Mouse (Mus musculus) left cerebral cortex, adult 2 months (tissue): ENCODE measurements around the gene 9130213A22Rik. TPM values are rescaled to one million over a fixed set of nuclear protein-coding genes. Genes with fewer than 3 reads are reported as not detected.

Experiments used
- DNase-seq, 2 experiments: peaks; one replicate each; pipeline ENCODE4 v3.0.0; 2021 to 2022; ENCODE audit warnings: low spot score in 2 of 2, mixed read lengths in 1 of 2; ENCODE audit errors: extremely low spot score in 1 of 2
- H3K27ac ChIP-seq: fragments of 200-600 bp; 2 replicates; pipeline ENCODE4 v1.8.1; 2022
- H3K4me3 ChIP-seq: fragments of 200-600 bp; 2 replicates; pipeline ENCODE4 v1.8.1; 2022
- CTCF ChIP-seq: fragments of 200-600 bp; IDR thresholded peaks from 2 replicates; pipeline ENCODE4 v1.8.1; 2022; ENCODE audit warnings: antibody characterized with exemption, mild to moderate bottlenecking, moderate library complexity
- intact Hi-C: fragments of 180-260 bp; cut with DNase I; formaldehyde crosslinking; loops from one replicate; pipeline ENCODE4 v1.15.1; 2025
- total RNA-seq, 2 experiments: library from RNA; stranded (reverse); gene quantifications; 2 replicates each; pipeline ENCODE4 v1.2.3; 2021

The 9130213A22Rik gene
- total RNA-seq, 2 experiments from 2014 or later, result 1.3 to 1.4 TPM

GRCm38 (mm10) chr11:69103531-69104435, 18.6 kb downstream of the 9130213A22Rik start:
- Histone ChIP-seq H3K27ac (peak overlapping the region; percentile 36; the same call in 1 of the 2 replicates), H3K4me3 (no peak overlapping the region)
- intact Hi-C loops, result no loop called here
- DNase-seq, result no peak
- TF ChIP-seq CTCF, result no peak

GRCm38 (mm10) chr11:69103121-69103520, 19.3 kb downstream of the 9130213A22Rik start:
- intact Hi-C loops, result no loop called here

GRCm38 (mm10) chr11:69102403-69102725, 20.0 kb downstream of the 9130213A22Rik start:
- intact Hi-C loops, result loop anchor here (1.0 kb wide), 1 partner anchor 8 kb away; no protein-coding TSS in a partner anchor

More at GRCm38 (mm10) chr11:69103121-69103520, 19.3 kb downstream of the 9130213A22Rik start:
- no peak for DNase-seq
- no peak overlapping the region for H3K4me3 ChIP-seq
- no peak overlapping the region for H3K27ac ChIP-seq
- TF ChIP-seq CTCF, result no peak

GRCm38 (mm10) chr11:69101604-69102402, 20.6 kb downstream of the 9130213A22Rik start:
- DNase-seq, result no peak
- intact Hi-C loops, result loop anchor here (1.0 kb wide), 1 partner anchor 8 kb away; no protein-coding TSS in a partner anchor
- H3K4me3 ChIP-seq, result peak overlapping the region; percentile 23; the same call in 1 of the 2 replicates
- TF ChIP-seq CTCF, result no peak
- H3K27ac ChIP-seq, result peak overlapping the region; percentile 60

More at GRCm38 (mm10) chr11:69102403-69102725, 20.0 kb downstream of the 9130213A22Rik start:
- TF ChIP-seq CTCF, result no peak
- peak overlapping the region; percentile 60 for H3K27ac ChIP-seq
- no peak for DNase-seq
- H3K4me3 ChIP-seq, result no peak overlapping the region

GRCm38 (mm10) chr11:69100639-69101360, 21.6 kb downstream of the 9130213A22Rik start:
- TF ChIP-seq CTCF, result no peak
- DNase-seq, result no peak
- intact Hi-C loops, result no loop called here
- Histone ChIP-seq H3K27ac (peak overlapping the region; percentile 99), H3K4me3 (peak overlapping the region; percentile 87)

GRCm38 (mm10) chr11:69099915-69100345, 22.5 kb downstream of the 9130213A22Rik start:
- Histone ChIP-seq H3K4me3 (peak overlapping the region; percentile 87), H3K27ac (peak overlapping the region; percentile 99)
- intact Hi-C loops, result loop anchor here (5.0 kb wide), 1 partner anchor 312 kb away; the partner anchor contains the start of gene Kdm6b
- peak; percentile 93 to 94 for DNase-seq
- TF ChIP-seq CTCF, result peak; percentile 18

- Histone ChIP-seq H3K4me3 (peak overlapping the region; percentile 87), H3K27ac (peak overlapping the region; percentile 99)
- intact Hi-C loops, result loop anchor here (5.0 kb wide), 1 partner anchor 313 kb away; the partner anchor contains the start of gene Kdm6b
- DNase-seq, result no peak
- no peak for TF ChIP-seq CTCF
Measured at GRCm38 (mm10) chr11:69099177-69099914, 23.0 kb downstream of the 9130213A22Rik start.

GRCm38 (mm10) chr11:69098762-69099091, 23.7 kb downstream of the 9130213A22Rik start:
- TF ChIP-seq CTCF, result no peak
- peak; percentile 96 to 97 for DNase-seq
- intact Hi-C loops, result loop anchor here (5.0 kb wide), 1 partner anchor 314 kb away; the partner anchor contains the start of gene Kdm6b
- Histone ChIP-seq H3K27ac (peak overlapping the region; percentile 99), H3K4me3 (peak overlapping the region; percentile 87)

- intact Hi-C loops, result loop anchor here (5.0 kb wide), 1 partner anchor 314 kb away; the partner anchor contains the start of gene Kdm6b
- no peak for DNase-seq
- peak overlapping the region; percentile 87 for H3K4me3 ChIP-seq
- H3K27ac ChIP-seq, result peak overlapping the region; percentile 99
- TF ChIP-seq CTCF, result no peak
Measured at GRCm38 (mm10) chr11:69098039-69098761, 24.2 kb downstream of the 9130213A22Rik start.
